10 mouse cellular contexts compared by ENCODE assay signal in genomic region chr3:152980431-152980830, GRCm38 (mm10). TPM values are rescaled to one million over a fixed set of nuclear protein-coding genes. Genes with fewer than 3 reads are reported as not detected.
DNase-seq lines count a peak whose midpoint lies in the region; ATAC-seq and TF ChIP-seq lines count a peak whose summit lies in the region.
"Had no signal": no experiment of that assay in that cellular context is flagged by ENCODE, and none has a peak within 500 bp of the region (broad histone marks: within the 10 kb centered on the region; RNA-seq: fewer than 3 reads in every experiment).

No protein-coding gene starts in this region.

- peaks cover 18% of the 10 kb centered on the region for H3K4me1 ChIP-seq in heart, embryonic 13.5 days
- H3K4me1 ChIP-seq in cortical plate, adult 2 months (ENCODE audit: control insufficient read depth, insufficient read depth, low read length) = 0 out of 2 replicates have a peak, but pooled peaks cover 2% of the 10 kb centered on the region
- peaks cover 28% of the 10 kb centered on the region for H3K4me1 ChIP-seq in hindbrain, embryonic 12.5 days
- H3K4me1 ChIP-seq in limb, embryonic 15.5 days = peaks cover 16% of the 10 kb centered on the region
- H3K4me1 ChIP-seq in stomach, postnatal 0 days (replicated peaks; ENCODE audit: control insufficient read depth, insufficient read depth) = no peaks in the 10 kb centered on the region

- TF ChIP-seq POLR2A in cortical plate, adult 2 months (IDR thresholded peaks at IDR 0.05; ENCODE audit: extremely low read depth, insufficient read depth, low read length) = peak; percentile 26; the same call in 1 of the 2 replicates

- H3K9ac ChIP-seq in heart, embryonic 13.5 days = no peak overlapping the region
- peak overlapping the region; percentile 67 for H3K9ac ChIP-seq in hindbrain, embryonic 12.5 days
- H3K9ac ChIP-seq in limb, embryonic 15.5 days = no peak overlapping the region
- H3K9ac ChIP-seq in stomach, postnatal 0 days (ENCODE audit: low read length) = no peak overlapping the region

- H3K4me3 ChIP-seq in heart, embryonic 13.5 days = peak overlapping the region; percentile 56
- H3K4me3 ChIP-seq in cortical plate, adult 2 months (ENCODE audit: insufficient read depth, low read length) = peak overlapping the region; percentile 66
- peak overlapping the region; percentile 56 for H3K4me3 ChIP-seq in hindbrain, embryonic 12.5 days
- peak overlapping the region; percentile 43 for H3K4me3 ChIP-seq in limb, embryonic 15.5 days
- H3K4me3 ChIP-seq in stomach, postnatal 0 days (ENCODE audit: low read depth, low read length) = no peak overlapping the region
- H3K4me3 ChIP-seq: myocyte had no signal

- no peak overlapping the region for H3K27ac ChIP-seq in heart, embryonic 13.5 days (replicated peaks)
- H3K27ac ChIP-seq in cortical plate, adult 2 months (ENCODE audit: insufficient read depth, low read length) = peak overlapping the region; percentile 49; the same call in 1 of the 2 replicates
- no peak overlapping the region for H3K27ac ChIP-seq in hindbrain, embryonic 12.5 days
- no peak overlapping the region for H3K27ac ChIP-seq in limb, embryonic 15.5 days
- no peak overlapping the region for H3K27ac ChIP-seq in stomach, postnatal 0 days (replicated peaks)

- no peaks in the 10 kb centered on the region for H3K9me3 ChIP-seq in heart, embryonic 13.5 days
- H3K9me3 ChIP-seq in hindbrain, embryonic 12.5 days (replicated peaks) = no peaks in the 10 kb centered on the region
- H3K9me3 ChIP-seq in limb, embryonic 15.5 days = no peaks in the 10 kb centered on the region
- H3K9me3 ChIP-seq in stomach, postnatal 0 days (ENCODE audit: control insufficient read depth, low read length) = no peaks in the 10 kb centered on the region

- intact Hi-C loops in heart, postnatal 25 days (cut with DNase I) = no loop called here

- DNase-seq in heart, postnatal 25 days (ENCODE audit: low spot score) = no peak
- DNase-seq in stomach, postnatal 0 days (ENCODE audit: low spot score) = no peak
- DNase-seq in ovary, postnatal 14 days (ENCODE audit: low spot score) = no peak
- no peak for DNase-seq in ovary, postnatal 10 days (ENCODE audit: low spot score)

- TF ChIP-seq EP300 in stomach, postnatal 0 days (optimal IDR thresholded peaks at IDR 0.05) = no peak

- H3K27me3 ChIP-seq in heart, embryonic 13.5 days (replicated peaks) = peaks cover 61% of the 10 kb centered on the region
- H3K27me3 ChIP-seq in hindbrain, embryonic 12.5 days = peaks cover 16% of the 10 kb centered on the region; the same call in 1 of the 2 replicates
- H3K27me3 ChIP-seq in limb, embryonic 15.5 days = peaks cover 44% of the 10 kb centered on the region
- peaks cover 4% of the 10 kb centered on the region; the same call in 1 of the 2 replicates for H3K27me3 ChIP-seq in stomach, postnatal 0 days (ENCODE audit: control insufficient read depth, insufficient read depth, low read length)

- no peaks in the 10 kb centered on the region for H3K36me3 ChIP-seq in heart, embryonic 13.5 days
- no peaks in the 10 kb centered on the region for H3K36me3 ChIP-seq in hindbrain, embryonic 12.5 days
- H3K36me3 ChIP-seq in limb, embryonic 15.5 days = no peaks in the 10 kb centered on the region
- no peaks in the 10 kb centered on the region for H3K36me3 ChIP-seq in stomach, postnatal 0 days (ENCODE audit: control insufficient read depth, insufficient read depth, low read length)

- peak overlapping the region; percentile 85 for H3K4me2 ChIP-seq in heart, embryonic 13.5 days
- H3K4me2 ChIP-seq in hindbrain, embryonic 12.5 days (replicated peaks) = peak overlapping the region; percentile 96
- H3K4me2 ChIP-seq in limb, embryonic 15.5 days = peak overlapping the region; percentile 90
- no peak overlapping the region for H3K4me2 ChIP-seq in stomach, postnatal 0 days (replicated peaks; ENCODE audit: low read depth)

- ATAC-seq in heart, embryonic 13.5 days (ENCODE audit: extremely low read depth, insufficient number of reproducible peaks, low FRiP score, low TSS enrichment) = no peak
- no peak for ATAC-seq in hindbrain, embryonic 12.5 days (ENCODE audit: low FRiP score)
- ATAC-seq in limb, embryonic 15.5 days (ENCODE audit: insufficient number of reproducible peaks, low FRiP score, low TSS enrichment, low read depth) = no peak
- no peak for ATAC-seq in stomach, postnatal 0 days (ENCODE audit: low FRiP score, low TSS enrichment)

- WGBS in heart, embryonic 13.5 days = 22% methylated on average over 6 of the region's 6 CpGs
- WGBS in hindbrain, embryonic 12.5 days = 11% methylated on average over 5 of the region's 6 CpGs
- WGBS in limb, embryonic 15.5 days = 6% methylated on average over 6 of the region's 6 CpGs
- 11% methylated on average over 6 of the region's 6 CpGs for WGBS in stomach, postnatal 0 days

- TF ChIP-seq CTCF in cortical plate, adult 2 months (IDR thresholded peaks at IDR 0.05; ENCODE audit: extremely low read depth, insufficient read depth, low read length) = no peak
- TF ChIP-seq CTCF in stomach, postnatal 0 days (IDR thresholded peaks at IDR 0.05; ENCODE audit: low read depth) = 0 out of 2 replicates have a peak, but pooled peaks have one; percentile 8

RNA-seq across cellular contexts. Expression of gene St6galnac5, which starts 1.6 kb away (rescaled TPM):
- 0.27 TPM in 2 replicates for polyA plus RNA-seq in heart, embryonic 13.5 days (2015; fragmentation: Nextera tagmentation; extraction: Ambion mirVana)
- not detected for total RNA-seq in heart, postnatal 25 days (2021)
- polyA plus RNA-seq in cortical plate, adult 2 months (2012; rRNA removed) = 28.7 and 36.7 TPM in 2 replicates
- 8.4 and 9.1 TPM in 2 replicates for polyA plus RNA-seq in hindbrain, embryonic 12.5 days (2016; fragmentation: Nextera tagmentation; extraction: Ambion mirVana)
- 1.3 and 1.8 TPM in 2 replicates for polyA plus RNA-seq in limb, embryonic 15.5 days (2015; fragmentation: Nextera tagmentation; extraction: Ambion mirVana)
- polyA plus RNA-seq in stomach, postnatal 0 days (2015; fragmentation: Nextera tagmentation; extraction: Ambion mirVana) = 0.39 and 0.57 TPM in 2 replicates
- total RNA-seq: MEL had no signal
- polyA plus RNA-seq: myocyte had no signal
